Mouse (Mus musculus): ENCODE data around the gene Fer. TPM values are rescaled to one million over a fixed set of nuclear protein-coding genes. Genes with fewer than 3 reads are reported as not detected.

Gene Fer
- total RNA-seq, 2 experiments from 2014 or later = 16.4 TPM

GRCm38 (mm10) chr17:63863647-63864149, 836 bp downstream of the Fer start, which contains the start of gene A930002H24Rik:
Gene A930002H24Rik, minus strand, starts transcription at chr17:63863791.
- DNase-seq (ENCODE audit: low spot score in 2 of 2) = peak; percentile 98

DNA sequence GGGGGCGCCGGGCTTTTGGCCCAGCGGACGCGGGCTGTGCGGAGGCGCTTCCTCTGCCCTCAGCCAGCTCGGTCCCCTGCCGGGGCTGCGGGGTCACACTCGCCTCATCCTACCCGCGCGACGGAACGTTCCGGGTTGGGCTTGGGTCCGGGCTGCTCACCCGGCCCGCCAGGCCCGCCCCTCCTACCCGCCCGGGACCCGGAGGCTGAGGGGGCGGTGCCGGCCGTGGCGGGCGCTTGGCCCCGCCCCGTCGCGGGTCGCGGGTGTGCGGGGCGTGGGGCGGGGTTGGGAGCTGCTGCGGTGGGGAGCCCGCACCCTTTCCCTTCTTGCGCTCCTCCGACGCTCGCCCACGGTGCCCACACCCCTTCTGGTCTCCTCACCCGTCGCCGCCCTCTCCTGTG, 1.3 kb downstream of the Fer start:
- peak; percentile 60 to 78 for DNase-seq (ENCODE audit: low spot score in 2 of 2)

DNA sequence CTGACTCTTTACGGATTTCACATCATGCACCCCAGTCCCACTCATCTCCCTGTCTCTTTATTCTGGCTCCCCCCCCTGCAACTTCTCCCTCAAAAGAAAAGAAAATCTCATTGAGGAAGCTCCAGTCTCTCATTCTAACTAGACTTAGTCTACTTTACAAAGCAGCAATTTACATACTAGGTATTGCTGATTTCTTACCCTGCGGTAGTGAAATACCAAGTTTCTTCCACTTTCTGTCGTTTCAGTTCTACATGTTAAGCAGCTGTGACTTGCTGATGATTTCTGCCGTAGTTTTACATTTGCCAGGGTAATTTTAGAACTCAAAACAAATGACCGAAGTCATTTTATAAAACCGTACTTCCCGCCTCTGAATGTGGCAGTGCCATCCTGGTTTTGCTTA, 8.9 kb downstream of the Fer start:
- no peak for DNase-seq (ENCODE audit: low spot score in 2 of 2)

GRCm38 (mm10) chr17:63878889-63879288, 16.0 kb downstream of the Fer start:
- no peak for DNase-seq (ENCODE audit: low spot score in 2 of 2)

GRCm38 (mm10) chr17:63880009-63880408, 17.1 kb downstream of the Fer start:
- DNase-seq (ENCODE audit: low spot score in 2 of 2) = no peak

DNA sequence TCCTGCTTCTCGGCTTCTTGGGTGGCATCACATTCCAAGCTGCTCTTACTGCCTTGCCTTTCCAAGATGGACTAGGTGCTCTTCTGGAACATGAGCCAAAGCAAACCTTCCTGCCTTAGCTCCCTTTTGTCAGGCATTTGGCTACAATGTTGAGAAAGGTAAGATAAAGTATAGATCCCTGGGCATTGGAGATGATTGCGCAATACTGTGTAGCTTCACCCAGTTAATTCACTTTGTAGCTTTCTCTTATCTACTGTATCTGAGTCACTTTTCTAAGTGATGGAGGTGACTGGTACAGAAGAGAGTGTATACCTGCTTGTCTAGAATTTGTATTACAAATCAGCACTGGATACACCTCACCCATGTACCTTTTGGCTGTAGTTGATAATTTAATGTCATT, 24.1 kb downstream of the Fer start:
- no peak for DNase-seq (ENCODE audit: low spot score in 2 of 2)

DNA sequence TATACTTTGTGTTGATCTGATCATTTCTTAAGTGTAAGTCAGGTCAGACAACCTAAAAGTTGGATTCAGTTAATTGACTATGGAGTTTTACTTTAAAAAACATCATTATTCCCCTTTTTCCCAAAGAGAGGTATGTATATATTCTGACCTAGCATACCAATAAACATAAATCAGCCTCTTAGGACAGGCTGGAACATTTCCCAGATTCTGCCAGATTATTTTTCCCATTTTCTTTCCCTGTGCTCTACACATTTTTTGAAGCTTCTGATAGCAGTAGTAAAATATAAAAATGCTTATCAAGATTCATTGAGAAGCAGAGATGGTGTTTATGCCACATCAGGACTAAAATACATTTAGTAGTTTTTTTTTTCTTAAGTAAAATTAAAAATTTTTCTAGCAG, 27.7 kb downstream of the Fer start:
- no peak for DNase-seq (ENCODE audit: low spot score in 2 of 2)

- DNase-seq (ENCODE audit: low spot score in 2 of 2) = no peak
These were observed 33.0 kb downstream of the Fer start for GRCm38 (mm10) chr17:63895829-63896228.

DNA sequence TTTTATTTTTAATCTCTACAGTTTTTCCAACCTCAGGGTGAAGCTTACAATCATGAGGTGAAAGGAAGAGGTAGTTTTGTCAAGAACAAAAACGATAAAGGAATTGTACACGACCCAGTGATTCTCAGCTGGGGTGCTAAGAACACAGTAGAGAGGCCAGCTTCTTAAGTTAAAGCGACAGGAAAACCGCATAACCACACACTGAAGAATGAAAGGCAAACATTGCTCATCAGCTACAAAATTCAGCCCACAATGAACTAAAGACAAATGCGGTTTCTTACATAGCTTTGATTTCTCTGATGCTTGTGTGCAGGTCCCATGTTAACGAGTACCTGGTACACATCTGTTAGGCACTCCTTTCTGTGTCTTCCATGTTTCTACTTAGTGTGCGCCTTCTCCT, 34.2 kb downstream of the Fer start:
- no peak for DNase-seq (ENCODE audit: low spot score in 2 of 2)

DNA sequence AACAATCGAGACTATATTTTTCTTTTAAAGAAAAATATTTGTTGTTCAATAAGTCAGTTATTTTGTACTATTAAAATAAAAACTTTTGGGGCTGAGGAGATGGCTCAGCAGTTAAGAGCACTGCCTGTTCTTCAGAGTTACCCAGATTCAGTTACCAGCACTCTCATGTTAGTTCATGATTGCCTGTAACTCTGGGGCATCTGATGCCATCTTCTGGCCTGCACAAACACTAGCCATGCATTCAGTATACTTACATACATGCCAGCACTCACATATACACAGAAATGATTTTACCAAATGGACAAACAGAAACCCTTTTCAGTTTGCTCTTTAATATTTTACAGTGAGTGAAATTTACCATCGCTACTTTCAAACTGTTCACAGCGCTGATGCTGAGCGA, 46.4 kb downstream of the Fer start:
- DNase-seq (ENCODE audit: low spot score in 2 of 2) = no peak

DNA sequence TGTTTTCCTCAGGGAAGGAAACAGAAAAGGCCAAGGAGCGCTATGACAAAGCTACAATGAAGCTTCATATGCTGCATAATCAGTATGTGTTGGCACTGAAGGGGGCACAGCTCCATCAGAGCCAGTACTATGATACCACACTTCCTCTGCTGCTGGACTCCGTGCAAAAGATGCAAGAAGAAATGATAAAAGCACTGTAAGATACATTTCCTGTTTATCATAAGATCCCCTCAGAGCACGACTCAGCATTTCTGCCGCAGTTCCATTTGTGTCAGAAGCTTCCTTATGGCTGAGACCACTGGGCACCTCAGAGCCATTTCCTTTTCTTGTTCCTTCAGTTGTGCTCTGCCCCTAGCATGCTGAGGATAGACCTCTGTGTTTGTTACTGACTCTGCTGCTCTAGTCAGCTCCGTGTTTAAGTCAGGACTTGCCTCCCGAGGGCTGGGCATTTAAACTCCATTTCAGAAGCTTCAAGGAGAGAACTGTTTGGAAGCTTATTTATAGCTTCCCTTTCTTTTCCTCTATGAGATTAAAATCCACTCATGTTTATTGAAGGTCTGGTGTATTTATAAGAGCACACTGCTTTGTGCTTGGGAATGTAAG, 58.8 kb downstream of the Fer start:
- no peak for DNase-seq (ENCODE audit: low spot score in 2 of 2)

- no peak for DNase-seq (ENCODE audit: low spot score in 2 of 2)
These were observed 62.7 kb downstream of the Fer start for GRCm38 (mm10) chr17:63925581-63925980.

GRCm38 (mm10) chr17:63930634-63931033, 67.8 kb downstream of the Fer start:
- no peak for DNase-seq (ENCODE audit: low spot score in 2 of 2)

- no peak for DNase-seq (ENCODE audit: low spot score in 2 of 2)
These were observed 68.7 kb downstream of the Fer start for GRCm38 (mm10) chr17:63931556-63931955.

DNA sequence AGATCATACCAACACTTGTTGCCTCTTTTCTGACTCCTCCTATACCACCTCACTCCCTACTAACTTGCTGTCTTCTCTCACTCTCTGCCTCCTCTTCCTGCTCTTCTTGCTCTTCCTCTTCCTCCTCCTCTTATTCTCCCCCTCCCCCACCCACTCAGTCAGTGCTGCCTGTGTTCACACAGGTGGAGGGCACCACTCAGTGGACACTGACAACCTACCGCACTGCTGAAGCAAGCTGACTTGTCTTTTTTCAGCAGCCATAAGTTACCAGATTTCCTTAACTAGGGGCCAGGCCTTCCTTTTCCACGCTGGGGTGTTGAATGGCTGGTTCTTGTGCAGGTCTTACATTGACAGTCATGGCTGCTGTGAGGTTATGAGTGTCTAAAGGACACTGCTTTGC, 72.5 kb downstream of the Fer start:
- DNase-seq (ENCODE audit: low spot score in 2 of 2) = no peak

- DNase-seq (ENCODE audit: low spot score in 2 of 2) = no peak
These were observed 75.0 kb downstream of the Fer start for GRCm38 (mm10) chr17:63937886-63938285.

GRCm38 (mm10) chr17:63946772-63947171, 83.9 kb downstream of the Fer start:
- DNase-seq (ENCODE audit: low spot score in 2 of 2) = no peak

DNA sequence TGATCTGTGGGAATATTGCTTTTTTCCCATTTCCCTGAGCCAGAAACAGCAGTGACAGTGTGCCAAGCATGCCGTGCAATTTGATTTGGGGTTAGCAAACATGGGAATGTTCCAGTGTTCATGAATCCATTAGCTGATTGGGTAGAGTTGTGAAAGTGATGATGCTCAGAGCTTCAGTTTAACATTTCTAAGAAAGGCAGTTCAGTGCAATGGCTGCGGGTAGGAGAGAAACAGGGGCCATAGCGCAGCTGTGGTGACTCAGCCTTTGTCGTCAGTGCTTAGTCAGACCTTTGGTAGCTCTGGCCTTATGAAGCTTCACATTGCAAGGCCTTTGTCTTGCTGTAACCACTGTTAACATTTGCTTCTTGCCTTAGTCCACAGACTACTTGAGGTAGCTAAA, 85.9 kb downstream of the Fer start:
- DNase-seq (ENCODE audit: low spot score in 2 of 2) = no peak

DNA sequence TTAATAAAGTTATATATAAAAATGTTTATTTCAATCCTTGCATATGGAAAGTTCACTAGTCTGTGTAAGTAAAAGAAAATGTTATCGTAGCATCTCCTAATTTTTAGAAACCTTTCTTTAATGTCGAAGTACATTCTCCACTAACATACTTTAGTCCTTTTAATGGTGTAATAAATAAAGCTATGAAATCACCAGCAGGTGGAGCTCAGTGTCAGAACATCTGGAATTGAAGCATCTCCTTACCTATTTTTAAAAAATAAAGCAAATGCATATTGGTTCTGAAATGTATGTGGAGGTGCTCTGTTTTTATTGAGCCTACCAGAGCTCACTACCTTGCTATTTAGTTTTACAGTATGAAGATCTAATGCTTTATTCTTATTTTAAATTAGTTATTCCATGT, 88.6 kb downstream of the Fer start:
- DNase-seq (ENCODE audit: low spot score in 2 of 2) = no peak

- no peak for DNase-seq (ENCODE audit: low spot score in 2 of 2)
These were observed 104.2 kb downstream of the Fer start for GRCm38 (mm10) chr17:63967091-63967490.

- DNase-seq (ENCODE audit: low spot score in 2 of 2) = no peak
These were observed 106.6 kb downstream of the Fer start for GRCm38 (mm10) chr17:63969448-63969847.

DNA sequence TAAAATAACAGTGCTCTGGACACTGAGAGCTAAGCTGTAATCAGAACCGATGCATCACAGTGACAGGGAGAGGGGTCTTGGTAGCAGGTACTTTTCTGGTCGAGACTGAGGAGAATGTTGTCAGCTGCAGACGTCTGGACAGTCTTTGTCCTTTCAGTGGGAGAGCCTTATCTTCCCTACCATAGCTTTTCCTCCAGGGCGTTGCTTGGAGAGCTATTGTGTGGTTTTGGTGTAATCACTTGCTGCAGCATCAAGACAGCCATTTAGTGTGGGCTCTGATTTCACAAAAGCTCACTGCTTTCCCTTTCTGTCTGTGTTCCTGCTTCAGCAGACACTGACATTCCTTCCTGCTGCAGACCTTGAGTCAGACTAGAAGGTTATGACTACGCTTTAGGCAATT, 107.4 kb downstream of the Fer start:
- DNase-seq (ENCODE audit: low spot score in 2 of 2) = no peak

- DNase-seq (ENCODE audit: low spot score in 2 of 2) = no peak
These were observed 108.1 kb downstream of the Fer start for GRCm38 (mm10) chr17:63970939-63971338.

Data from adrenal gland, adult 18-20 months (tissue).